Mouse (Mus musculus) forebrain, embryonic 15.5 days (tissue): Measurements from ENCODE around the gene Ninj1. TPM values are rescaled to one million over a fixed set of nuclear protein-coding genes. Genes with fewer than 3 reads are reported as not detected.

Experiments used
- ATAC-seq: fragments of 200-750 bp; cut with Nextera tagmentation; replicated peaks from 2 replicates; pipeline ENCODE4 v1.8.0; 2017; ENCODE audit warnings: mild to moderate bottlenecking, moderate TSS enrichment, moderate library complexity
- H3K27ac ChIP-seq: fragments of 300-500 bp; sonication (generic); replicated peaks from 2 replicates; pipeline ENCODE4 v1.5.1; 2015; ENCODE audit warnings: mild to moderate bottlenecking, inconsistent platforms
- H3K27me3 ChIP-seq: fragments of 300-500 bp; sonication (generic); 2 replicates; pipeline ENCODE4 v1.6.1; 2015; ENCODE audit warnings: inconsistent platforms
- H3K36me3 ChIP-seq: fragments of 300-500 bp; sonication (generic); 2 replicates; pipeline ENCODE4 v1.6.1; 2015; ENCODE audit warnings: mild to moderate bottlenecking, inconsistent platforms
- H3K4me1 ChIP-seq: fragments of 300-500 bp; sonication (generic); 2 replicates; pipeline ENCODE4 v1.6.1; 2015; ENCODE audit warnings: inconsistent platforms
- H3K4me2 ChIP-seq: fragments of 300-500 bp; sonication (generic); replicated peaks from 2 replicates; pipeline ENCODE4 v1.6.1; 2015; ENCODE audit warnings: mild to moderate bottlenecking, inconsistent platforms
- H3K4me3 ChIP-seq: fragments of 300-500 bp; sonication (generic); 2 replicates; pipeline ENCODE4 v1.5.1; 2015; ENCODE audit warnings: mild to moderate bottlenecking, inconsistent platforms
- H3K9ac ChIP-seq: fragments of 300-500 bp; sonication (generic); replicated peaks from 2 replicates; pipeline ENCODE4 v1.6.1; 2015; ENCODE audit warnings: mild to moderate bottlenecking, inconsistent platforms
- H3K9me3 ChIP-seq: fragments of 300-500 bp; sonication (generic); 2 replicates; pipeline ENCODE4 v1.6.1; 2016; ENCODE audit warnings: inconsistent platforms
- WGBS: fragments of 180-500 bp; shearing (Covaris S2); methylation state at CpG from one replicate; pipeline ENCODE4 v1.1.7; 2015; ENCODE audit warnings: mixed read lengths; 5-methylcytosine and 5-hydroxymethylcytosine counted together
- polyA plus RNA-seq: library from polyadenylated mRNA; unstranded; fragments of >200 nt; fragmentation: Nextera tagmentation; extraction: Ambion mirVana; gene quantifications from 2 replicates; pipeline ENCODE4 v1.2.1, GENCODE M21; 2015

The Ninj1 gene
- polyA plus RNA-seq, 1 experiment from 2014 or later: 22.0 TPM

- no peak for ATAC-seq
- H3K36me3 ChIP-seq: no peaks in the 10 kb centered on the region
- H3K4me1 ChIP-seq: peaks cover 21% of the 10 kb centered on the region
- H3K27ac ChIP-seq: no peak overlapping the region
- no peaks in the 10 kb centered on the region for H3K9me3 ChIP-seq
- 87% methylated on average over 12 of the region's 12 CpGs for WGBS
- H3K4me3 ChIP-seq: no peak overlapping the region
- no peak overlapping the region for H3K4me2 ChIP-seq
- no peaks in the 10 kb centered on the region for H3K27me3 ChIP-seq
- H3K9ac ChIP-seq: no peak overlapping the region
Measured at GRCm38 (mm10) chr13:49189970-49190870, 2.9 kb downstream of the Ninj1 start.

- no peaks in the 10 kb centered on the region for H3K27me3 ChIP-seq
- no peaks in the 10 kb centered on the region for H3K9me3 ChIP-seq
- H3K9ac ChIP-seq: no peak overlapping the region
- H3K4me3 ChIP-seq: no peak overlapping the region
- no peak overlapping the region for H3K27ac ChIP-seq
- no peak overlapping the region for H3K4me2 ChIP-seq
- WGBS: 79% methylated on average over 7 of the region's 7 CpGs
- no peak for ATAC-seq
- H3K36me3 ChIP-seq: no peaks in the 10 kb centered on the region
- peaks cover 21% of the 10 kb centered on the region for H3K4me1 ChIP-seq
Measured at GRCm38 (mm10) chr13:49190876-49191672, 3.8 kb downstream of the Ninj1 start.

GRCm38 (mm10) chr13:49191673-49192035 is 4.4 kb downstream of the Ninj1 start:
- 62% methylated on average over 5 of the region's 5 CpGs for WGBS
- Histone ChIP-seq H3K4me1 (peaks cover 19% of the 10 kb centered on the region), H3K9ac (no peak overlapping the region), H3K27ac (no peak overlapping the region), H3K4me2 (no peak overlapping the region), H3K36me3 (no peaks in the 10 kb centered on the region), H3K4me3 (no peak overlapping the region), H3K9me3 (no peaks in the 10 kb centered on the region), H3K27me3 (no peaks in the 10 kb centered on the region)
- ATAC-seq: no peak

- no peak overlapping the region for H3K27ac ChIP-seq
- no peak overlapping the region for H3K4me2 ChIP-seq
- peaks cover 14% of the 10 kb centered on the region for H3K4me1 ChIP-seq
- no peak overlapping the region for H3K4me3 ChIP-seq
- no peak overlapping the region for H3K9ac ChIP-seq
- no peaks in the 10 kb centered on the region for H3K36me3 ChIP-seq
- no peak for ATAC-seq
- 55% methylated on average over 16 of the region's 16 CpGs for WGBS
- no peaks in the 10 kb centered on the region for H3K27me3 ChIP-seq
- no peaks in the 10 kb centered on the region for H3K9me3 ChIP-seq
Measured at GRCm38 (mm10) chr13:49192156-49192855, 5.0 kb downstream of the Ninj1 start.

- H3K27me3 ChIP-seq: no peaks in the 10 kb centered on the region
- no peak for ATAC-seq
- WGBS: 92% methylated on average over 17 of the region's 17 CpGs
Measured at GRCm38 (mm10) chr13:49193650-49194049, 6.4 kb downstream of the Ninj1 start.

GRCm38 (mm10) chr13:49194811-49195210 is 7.5 kb downstream of the Ninj1 start:
- Histone ChIP-seq H3K27ac (no peak overlapping the region), H3K9ac (no peak overlapping the region), H3K4me1 (no peaks in the 10 kb centered on the region; the same call in 1 of the 2 replicates), H3K36me3 (no peaks in the 10 kb centered on the region), H3K27me3 (no peaks in the 10 kb centered on the region), H3K9me3 (no peaks in the 10 kb centered on the region), H3K4me3 (no peak overlapping the region), H3K4me2 (no peak overlapping the region)
- WGBS: 95% methylated on average over 13 of the region's 13 CpGs
- ATAC-seq: no peak

More at GRCm38 (mm10) chr13:49193650-49194049, 6.4 kb downstream of the Ninj1 start:
- H3K27ac ChIP-seq: no peak overlapping the region
- H3K36me3 ChIP-seq: no peaks in the 10 kb centered on the region
- no peak overlapping the region for H3K4me2 ChIP-seq
- no peaks in the 10 kb centered on the region for H3K9me3 ChIP-seq
- H3K9ac ChIP-seq: no peak overlapping the region
- peaks cover 2% of the 10 kb centered on the region for H3K4me1 ChIP-seq
- H3K4me3 ChIP-seq: no peak overlapping the region

- whole genome bisulfite sequencing: 95% methylated on average over 7 of the region's 7 CpGs
- Histone ChIP-seq H3K4me2 (no peak overlapping the region), H3K4me3 (no peak overlapping the region), H3K9ac (no peak overlapping the region), H3K27ac (no peak overlapping the region), H3K27me3 (no peaks in the 10 kb centered on the region), H3K4me1 (no peaks in the 10 kb centered on the region; the same call in 1 of the 2 replicates), H3K9me3 (no peaks in the 10 kb centered on the region), H3K36me3 (no peaks in the 10 kb centered on the region)
- ATAC-seq: no peak
Measured at GRCm38 (mm10) chr13:49195651-49196050, 8.4 kb downstream of the Ninj1 start.

- Histone ChIP-seq H3K27ac (no peak overlapping the region), H3K9ac (no peak overlapping the region), H3K36me3 (no peaks in the 10 kb centered on the region), H3K9me3 (no peaks in the 10 kb centered on the region), H3K4me3 (no peak overlapping the region), H3K4me1 (no peaks in the 10 kb centered on the region; the same call in 1 of the 2 replicates), H3K27me3 (no peaks in the 10 kb centered on the region), H3K4me2 (no peak overlapping the region)
- WGBS: 91% methylated on average over 5 of the region's 5 CpGs
- ATAC-seq: no peak
Measured at GRCm38 (mm10) chr13:49196211-49196610, 8.9 kb downstream of the Ninj1 start.

- WGBS: 75% methylated on average over 6 of the region's 6 CpGs
- no peak for ATAC-seq
- no peaks in the 10 kb centered on the region for H3K36me3 ChIP-seq
Measured at GRCm38 (mm10) chr13:49196766-49197165, 9.5 kb downstream of the Ninj1 start.

GRCm38 (mm10) chr13:49198734-49199133 is 11.4 kb downstream of the Ninj1 start:
- Histone ChIP-seq H3K27ac (no peak overlapping the region), H3K9ac (no peak overlapping the region), H3K36me3 (no peaks in the 10 kb centered on the region), H3K4me3 (no peak overlapping the region), H3K9me3 (no peaks in the 10 kb centered on the region), H3K4me2 (no peak overlapping the region), H3K4me1 (no peaks in the 10 kb centered on the region), H3K27me3 (no peaks in the 10 kb centered on the region)
- no peak for ATAC-seq
- 91% methylated on average over 9 of the region's 9 CpGs for WGBS

More at GRCm38 (mm10) chr13:49196766-49197165, 9.5 kb downstream of the Ninj1 start:
- no peaks in the 10 kb centered on the region for H3K27me3 ChIP-seq
- no peak overlapping the region for H3K4me2 ChIP-seq
- H3K4me1 ChIP-seq: no peaks in the 10 kb centered on the region; the same call in 1 of the 2 replicates
- no peaks in the 10 kb centered on the region for H3K9me3 ChIP-seq
- H3K9ac ChIP-seq: no peak overlapping the region
- H3K27ac ChIP-seq: no peak overlapping the region
- no peak overlapping the region for H3K4me3 ChIP-seq

GRCm38 (mm10) chr13:49199891-49200290 is 12.6 kb downstream of the Ninj1 start:
- H3K27me3 ChIP-seq: no peaks in the 10 kb centered on the region
- WGBS: 89% methylated on average over 7 of the region's 7 CpGs
- no peaks in the 10 kb centered on the region for H3K9me3 ChIP-seq
- no peak overlapping the region for H3K27ac ChIP-seq
- no peak overlapping the region for H3K9ac ChIP-seq
- ATAC-seq: no peak
- no peaks in the 10 kb centered on the region for H3K36me3 ChIP-seq
- no peak overlapping the region for H3K4me2 ChIP-seq
- no peaks in the 10 kb centered on the region for H3K4me1 ChIP-seq
- H3K4me3 ChIP-seq: no peak overlapping the region

GRCm38 (mm10) chr13:49200688-49201087 is 13.4 kb downstream of the Ninj1 start:
- no peaks in the 10 kb centered on the region for H3K36me3 ChIP-seq
- H3K4me2 ChIP-seq: no peak overlapping the region
- no peak overlapping the region for H3K4me3 ChIP-seq
- no peak overlapping the region for H3K27ac ChIP-seq
- ATAC-seq: no peak
- H3K4me1 ChIP-seq: peaks cover 5% of the 10 kb centered on the region; the same call in 1 of the 2 replicates
- H3K27me3 ChIP-seq: no peaks in the 10 kb centered on the region
- H3K9ac ChIP-seq: no peak overlapping the region
- 90% methylated on average over 13 of the region's 13 CpGs for whole genome bisulfite sequencing
- no peaks in the 10 kb centered on the region for H3K9me3 ChIP-seq
